Mouse (Mus musculus) heart, postnatal 0 days (tissue): ENCODE data around the gene Borcs6.

Experiments used
- CTCF ChIP-seq: IDR thresholded peaks from 2 replicates; pipeline ENCODE4 v1.5.1; 2016; ENCODE audit warnings: antibody characterized with exemption, control low read depth, low read depth
- EP300 ChIP-seq: IDR thresholded peaks from 2 replicates; pipeline ENCODE4 v1.6.1; 2016; ENCODE audit warnings: antibody characterized with exemption, low read depth

GRCm38 (mm10) chr11:69090367-69090766 lies 30.9 kb downstream of the Borcs6 start:
- TF ChIP-seq CTCF: no peak
- TF ChIP-seq EP300: no peak
